Mouse (Mus musculus): ENCODE data around the gene Gm7271.

DNA sequence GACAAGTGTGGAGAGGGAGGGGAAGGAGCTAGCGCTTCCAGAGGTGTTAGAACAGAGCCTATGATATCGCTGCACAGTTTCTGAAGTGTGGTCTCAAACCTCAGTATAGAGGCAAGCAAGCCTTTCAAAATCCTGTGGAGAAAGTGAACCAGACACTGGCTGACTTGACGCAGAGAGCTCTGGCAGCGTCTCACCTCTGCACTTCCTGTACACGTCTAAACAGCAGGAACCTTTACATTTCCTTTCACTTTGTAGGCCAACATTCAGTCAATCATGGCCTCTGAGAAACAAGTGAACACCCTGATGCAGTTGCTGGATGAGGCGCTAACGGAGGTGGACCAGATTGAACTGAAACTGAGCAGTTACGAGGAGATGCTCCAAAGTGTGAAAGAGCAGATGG is 59.4 kb downstream of the Gm7271 start:
- no peak for TF ChIP-seq MAX (IDR thresholded peaks at IDR 0.05; ENCODE audit: low read depth)
- no peak for TF ChIP-seq CEBPB (IDR thresholded peaks at IDR 0.05; ENCODE audit: insufficient read depth, poor library complexity, severe bottlenecking)
- no peak for TF ChIP-seq POLR2A (IDR thresholded peaks at IDR 0.05; ENCODE audit: insufficient read length, low read depth)

All from myocyte (in vitro differentiated cells).